Mouse (Mus musculus) testis, postnatal 14 days (tissue): ENCODE measurements at regions not wholly inside any gene's neighbourhood (a gene's known extent, or its start where the extent isn't known, plus 50 kb on each side); places are given as distances from the start of the nearest gene placed in this dataset.
A peak's percentile ranks its signal among the peaks of the same experiment; 100 is the strongest.

ENCODE experiments used
- DNase-seq: peaks from one replicate; pipeline ENCODE4 v3.0.0; 2021; ENCODE audit warnings: low spot score

DNA sequence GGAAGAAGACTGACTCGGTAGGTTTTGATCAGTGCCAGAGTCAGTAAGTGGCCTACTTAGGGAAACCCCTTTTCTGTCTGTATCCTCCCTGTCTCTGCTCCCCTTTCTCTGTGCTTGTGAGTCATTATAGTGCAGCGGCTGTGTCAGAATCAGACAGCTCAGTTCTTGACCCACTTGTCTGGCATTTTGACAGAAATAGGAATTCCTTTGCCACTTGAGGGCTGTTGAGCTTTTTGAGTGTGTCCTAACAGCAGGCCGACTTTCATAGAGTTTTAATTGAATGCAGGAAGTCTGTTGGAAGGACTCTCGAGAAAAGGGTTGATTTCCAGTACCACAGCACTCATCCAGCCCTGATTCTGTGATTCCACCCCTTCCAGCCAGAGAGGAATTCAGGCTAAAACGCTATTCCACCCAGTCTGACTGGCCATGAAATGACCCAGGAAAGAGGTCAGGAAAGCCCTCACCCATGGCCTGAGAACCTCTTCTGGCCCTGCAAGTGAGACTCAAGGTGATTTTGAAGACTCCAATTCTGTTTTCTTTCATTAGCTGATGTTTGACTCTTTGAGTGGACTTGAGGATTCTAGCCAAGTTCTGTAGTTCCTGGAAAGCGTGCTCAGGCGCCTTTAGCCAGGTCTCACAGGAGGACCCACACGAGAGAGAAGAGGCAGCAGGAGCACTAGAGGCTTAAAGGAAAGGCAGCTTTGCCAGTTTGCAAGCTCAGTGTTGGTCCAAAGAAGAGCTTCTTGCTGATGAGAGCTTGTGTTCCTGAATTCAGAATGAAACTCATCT lies 95.6 kb upstream of the Opcml start:
- DNase-seq: no peak

DNA sequence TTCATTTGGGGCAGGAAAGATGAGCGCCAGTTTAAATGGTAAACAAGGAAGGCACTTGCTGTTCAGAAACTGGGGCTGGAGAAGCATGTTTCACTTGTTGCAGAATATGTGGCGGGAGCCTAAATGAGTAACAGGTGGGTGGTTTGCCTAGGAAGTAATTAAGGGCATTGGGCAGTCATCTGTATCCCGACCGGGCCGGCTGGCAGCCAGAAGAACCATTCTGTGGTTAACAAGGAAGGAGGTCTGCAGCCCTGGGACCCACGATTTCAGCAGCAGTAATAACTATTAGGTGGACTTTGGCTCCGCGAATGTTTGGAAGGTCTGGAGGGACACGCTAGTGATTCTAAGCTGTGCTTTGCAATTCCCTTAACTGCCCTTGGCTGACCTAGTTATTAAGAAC lies 89.0 kb upstream of the Opcml start:
- no peak for DNase-seq

DNA sequence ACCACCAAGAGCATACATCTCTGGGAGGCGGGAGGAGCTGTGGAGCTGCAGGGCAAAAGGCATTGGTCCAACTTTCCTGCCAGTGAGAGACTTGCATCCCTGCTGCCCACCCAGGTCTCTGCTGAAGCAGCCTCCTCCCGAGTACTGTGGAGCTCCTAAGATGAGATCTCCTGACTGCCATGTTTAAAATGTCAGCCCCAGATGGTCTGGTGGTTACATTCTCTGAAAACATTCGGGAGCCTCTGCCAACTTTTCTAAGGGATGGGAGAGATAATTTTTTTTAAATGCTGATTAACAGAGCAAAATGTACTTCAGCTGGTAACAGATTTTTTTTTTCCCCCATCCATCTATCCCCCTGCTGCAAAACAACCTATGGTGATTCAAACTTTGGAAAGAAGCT lies 88.4 kb upstream of the Opcml start:
- DNase-seq: no peak

DNA sequence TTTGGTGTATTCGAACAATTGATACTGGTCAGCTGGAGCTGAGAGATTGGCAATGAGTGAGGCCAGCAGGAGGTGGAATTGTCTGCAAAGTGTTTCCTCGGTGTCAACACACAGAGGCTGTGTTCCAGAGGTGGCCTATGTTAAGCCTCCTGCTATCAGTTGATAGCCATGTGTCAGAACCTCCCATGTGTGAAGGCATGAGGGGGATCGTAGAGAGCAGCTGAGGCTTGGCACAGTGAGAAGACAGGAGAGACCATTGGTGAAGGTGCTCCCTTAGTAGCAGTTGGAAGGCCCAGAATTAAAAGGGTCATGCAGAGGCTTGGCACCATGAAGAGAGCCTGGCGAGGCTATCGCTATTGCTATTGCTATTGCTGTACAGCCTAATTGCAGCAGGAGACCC lies 86.6 kb upstream of the Opcml start:
- DNase-seq: no peak

DNA sequence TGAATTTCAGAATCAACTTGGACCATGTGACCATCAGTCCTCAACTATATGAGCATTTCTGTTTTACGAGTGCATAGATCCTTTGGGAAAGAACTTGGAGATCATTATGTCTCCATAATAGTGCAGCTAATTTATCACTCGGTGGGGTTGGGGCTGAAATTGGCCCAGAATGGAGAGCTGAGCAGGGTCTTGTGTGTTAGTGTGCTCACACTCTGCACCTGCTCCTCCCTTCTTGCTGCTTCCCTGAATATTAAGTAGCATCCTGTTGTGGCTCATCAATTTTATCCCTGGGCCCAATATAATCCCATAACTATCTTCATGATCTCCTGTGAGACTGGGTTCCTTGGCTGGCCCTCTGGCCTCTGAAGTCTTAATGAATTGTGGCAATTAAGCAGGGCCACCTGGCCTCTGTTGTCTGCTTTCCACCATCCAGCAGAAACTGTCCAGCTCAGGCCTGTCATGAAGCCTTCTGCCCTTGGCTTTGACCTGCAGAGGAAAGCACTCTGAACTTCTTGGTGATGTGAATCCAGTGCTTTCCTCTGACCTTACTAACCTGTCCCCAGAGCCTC lies 66.7 kb upstream of the Opcml start:
- DNase-seq: no peak

DNA sequence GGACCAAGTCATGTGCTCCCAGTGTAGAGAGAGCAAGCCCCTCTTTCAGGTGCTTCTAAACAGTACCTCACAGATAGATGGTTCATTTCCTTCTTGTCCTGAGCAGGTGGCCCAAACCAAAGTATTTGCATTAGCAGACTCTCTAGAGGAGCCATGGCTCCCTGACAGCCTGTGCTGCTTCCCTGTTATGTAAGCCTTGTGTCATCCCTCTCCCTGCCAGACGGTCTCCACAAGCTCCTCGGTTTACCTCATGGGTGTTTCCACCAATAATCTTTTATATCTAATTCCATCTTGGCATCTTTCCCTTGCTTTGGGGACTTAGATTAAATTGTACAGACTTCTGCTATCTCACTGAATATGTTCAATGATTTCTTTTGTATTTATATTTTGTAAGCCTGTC lies 66.0 kb upstream of the Opcml start:
- no peak for DNase-seq

DNA sequence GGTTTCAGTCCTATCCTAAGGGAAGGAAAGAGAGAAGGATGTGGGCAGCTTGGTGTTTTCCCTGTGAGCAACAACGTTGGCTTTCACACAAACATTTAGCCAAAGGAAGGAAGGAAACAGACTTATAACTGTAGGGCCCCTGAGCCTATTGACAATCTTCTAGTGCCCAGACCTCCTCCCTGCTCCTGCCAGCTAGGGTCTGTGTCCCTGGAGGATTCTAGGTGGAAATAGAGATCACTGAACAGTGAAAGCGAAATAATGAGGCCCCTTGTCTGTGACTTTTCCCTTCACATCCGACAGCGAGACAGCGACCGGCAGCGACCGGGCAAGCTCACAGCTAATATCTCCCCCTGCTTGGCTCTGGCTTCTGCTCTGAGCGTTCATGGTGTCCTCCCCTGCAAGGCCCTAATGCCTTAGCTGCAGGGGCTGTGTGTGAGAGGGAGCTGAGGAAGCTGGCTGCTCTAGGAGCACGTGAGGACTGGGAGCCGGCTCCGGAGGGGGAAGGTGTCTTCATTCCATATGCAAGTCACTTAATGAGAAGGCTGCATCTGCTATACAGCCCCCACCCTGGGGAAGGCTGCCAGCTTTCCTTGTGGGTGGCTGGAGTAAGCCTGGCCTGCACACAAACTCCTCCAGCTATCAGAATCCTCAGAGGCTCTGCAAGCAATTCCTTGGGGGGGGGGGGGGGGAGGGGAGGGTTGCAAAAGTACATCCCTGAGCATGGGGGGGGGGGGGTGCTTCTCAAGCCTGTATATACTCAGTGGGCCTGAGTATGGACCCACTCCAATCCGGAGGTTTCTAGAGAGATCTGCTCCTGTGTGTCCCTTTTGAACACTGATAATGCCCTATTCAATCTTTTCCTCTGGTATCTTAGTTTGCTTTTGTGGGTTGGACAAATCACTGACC lies 61.7 kb upstream of the Opcml start:
- DNase-seq: peak; percentile 8

DNA sequence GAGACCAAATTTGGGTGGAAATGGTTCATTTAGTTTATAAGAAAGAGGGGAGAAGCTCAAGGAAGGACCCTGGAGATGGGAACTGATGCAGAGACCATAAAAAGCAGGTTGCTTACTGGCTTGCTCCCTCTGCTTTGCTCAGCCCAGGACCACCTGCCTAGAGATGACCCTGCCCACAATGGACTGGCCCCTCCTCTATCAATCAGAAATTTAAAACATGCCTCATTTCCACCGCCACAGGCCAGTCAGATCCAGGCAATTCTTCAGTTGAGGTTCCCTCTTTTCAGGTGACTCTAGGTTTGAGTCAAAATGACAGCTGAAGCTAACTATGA lies 61.1 kb upstream of the Opcml start:
- no peak for DNase-seq

DNA sequence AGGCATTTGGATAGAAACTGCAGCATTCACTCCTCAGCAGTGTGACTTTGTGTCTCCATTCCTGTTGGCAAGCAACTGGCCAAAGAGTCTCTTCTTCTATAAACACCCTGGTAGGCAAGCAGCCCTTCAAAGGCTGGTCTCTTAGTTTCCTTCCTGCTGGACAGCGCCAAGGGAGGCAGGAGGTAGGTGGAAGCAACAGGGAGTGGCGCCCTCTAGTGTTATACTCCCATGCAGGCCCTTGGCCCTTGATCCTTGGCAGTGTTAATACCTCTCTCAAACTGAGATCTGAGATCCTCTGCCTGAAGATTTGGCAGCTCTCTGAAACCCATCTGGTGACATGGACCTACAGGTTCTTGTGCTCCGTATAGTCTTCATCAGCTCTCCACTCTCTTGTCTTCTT lies 51.3 kb upstream of the Opcml start:
- DNase-seq: peak; percentile 28
